Mouse (Mus musculus) kidney, adult 2 months (tissue): ENCODE data around the gene Ddx56.

Experiments used
- CTCF ChIP-seq: fragments of 200-500 bp; conservative IDR thresholded peaks from 2 replicates; pipeline ENCODE4 v1.5.1; 2011; ENCODE audit warnings: low read depth, mild to moderate bottlenecking, control low read depth, low read length, moderate library complexity, mixed read lengths; ENCODE audit not compliant: insufficient read depth, insufficient read length
- POLR2A ChIP-seq: fragments of 200-500 bp; IDR thresholded peaks from one replicate; pipeline ENCODE4 v1.6.1; 2011; ENCODE audit warnings: low read depth, low read length, control low read depth

DNA sequence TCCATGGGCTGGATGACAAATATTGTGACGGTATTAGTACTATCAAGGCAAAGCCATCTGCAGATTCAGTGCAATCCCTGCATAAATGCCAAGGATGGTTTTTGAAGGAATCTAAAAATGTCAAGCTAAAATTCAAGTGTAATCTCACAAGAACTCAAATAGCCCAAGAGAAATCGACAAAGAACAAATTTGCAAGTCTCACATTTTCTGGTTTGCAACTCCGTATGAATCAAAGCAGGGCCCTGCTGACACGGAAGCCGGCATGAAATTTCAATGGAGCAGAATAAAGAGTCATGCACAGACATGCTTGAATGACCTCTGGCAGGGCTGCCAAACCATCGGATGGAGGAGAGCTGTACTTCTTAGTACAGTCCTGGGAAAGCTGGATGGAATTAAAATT is 47.6 kb downstream of the Ddx56 start:
- TF ChIP-seq POLR2A = no peak
- TF ChIP-seq CTCF = no peak
